Mouse (Mus musculus) urinary bladder, adult 2 months (tissue): ENCODE data around the gene Capn9. TPM values are rescaled to one million over a fixed set of nuclear protein-coding genes. Genes with fewer than 3 reads are reported as not detected.

Source experiments
- DNase-seq: peaks from one replicate; pipeline ENCODE4 v3.0.0; 2022; ENCODE audit warnings: low spot score
- polyA plus RNA-seq: library from polyadenylated mRNA; depleted of rRNA; stranded (reverse); fragments of >200 nt; gene quantifications from 2 replicates; pipeline ENCODE4 v1.2.3, GENCODE M21; 2012; rRNA removed

The Capn9 gene
- polyA plus RNA-seq, 1 experiment, result 0.04 TPM

GRCm38 (mm10) chr8:124641599-124641998 is 65.7 kb downstream of the Capn9 start:
- DNase-seq, result no peak

DNA sequence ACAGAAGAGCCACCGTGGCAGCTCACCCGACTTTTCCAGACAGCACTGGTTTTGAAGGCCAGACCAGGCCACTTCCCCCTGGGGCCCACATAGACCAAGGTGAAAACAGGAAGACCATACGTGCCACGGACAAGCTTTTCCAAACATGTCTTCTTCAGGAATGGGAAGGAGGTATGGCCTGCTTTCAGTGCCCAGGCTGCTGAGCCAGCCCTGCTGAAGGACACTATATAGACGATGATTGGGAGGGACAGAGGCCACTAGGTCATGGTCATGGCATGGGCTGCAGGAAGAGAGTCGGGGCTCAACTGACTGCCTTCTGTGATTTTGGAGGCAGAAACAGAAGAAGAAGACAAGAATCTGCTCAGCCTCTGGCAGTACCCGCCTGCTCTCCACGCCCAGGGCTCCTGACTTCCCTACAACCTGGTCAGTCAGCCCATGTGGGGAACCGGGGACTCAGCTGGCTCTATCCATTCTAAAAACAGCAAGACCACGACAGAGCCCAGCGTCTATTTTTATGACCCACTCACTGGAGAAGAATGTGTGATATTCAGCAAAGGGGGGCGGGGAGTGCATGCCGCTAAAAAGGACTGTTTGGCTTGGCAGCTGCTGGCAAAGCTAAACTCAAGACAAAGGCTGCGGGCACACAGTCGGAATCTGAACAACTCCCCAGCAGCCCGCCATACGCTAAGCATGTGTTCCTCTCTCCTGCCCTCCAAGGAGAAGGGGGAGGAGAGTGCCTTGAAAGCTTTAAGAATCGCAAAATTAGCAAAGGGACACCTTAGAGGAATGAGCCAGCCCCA is 67.8 kb downstream of the Capn9 start:
- DNase-seq, result no peak

GRCm38 (mm10) chr8:124648311-124648710 is 72.4 kb downstream of the Capn9 start:
- DNase-seq, result no peak

DNA sequence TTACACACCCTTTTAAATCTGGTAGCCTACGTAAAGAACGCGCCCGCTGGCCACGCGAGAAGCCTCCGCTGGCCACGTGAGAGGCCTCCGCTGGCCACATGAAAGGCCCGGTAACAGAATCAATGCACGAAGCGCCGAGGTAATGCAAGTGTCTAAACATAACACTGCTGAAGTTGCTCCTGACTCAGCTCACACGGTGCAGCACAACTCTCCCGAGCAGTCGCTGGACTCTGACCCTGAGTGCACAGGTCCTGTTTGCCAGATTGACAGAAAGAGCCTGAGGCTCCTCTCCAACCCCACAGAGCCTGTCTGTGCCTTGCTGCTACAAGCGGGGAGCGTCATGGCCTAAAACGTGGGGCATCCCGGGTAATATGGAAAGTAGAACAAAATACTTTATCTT is 75.9 kb downstream of the Capn9 start:
- no peak for DNase-seq

- no peak for DNase-seq
These were observed 76.6 kb downstream of the Capn9 start for GRCm38 (mm10) chr8:124652546-124652945.

DNA sequence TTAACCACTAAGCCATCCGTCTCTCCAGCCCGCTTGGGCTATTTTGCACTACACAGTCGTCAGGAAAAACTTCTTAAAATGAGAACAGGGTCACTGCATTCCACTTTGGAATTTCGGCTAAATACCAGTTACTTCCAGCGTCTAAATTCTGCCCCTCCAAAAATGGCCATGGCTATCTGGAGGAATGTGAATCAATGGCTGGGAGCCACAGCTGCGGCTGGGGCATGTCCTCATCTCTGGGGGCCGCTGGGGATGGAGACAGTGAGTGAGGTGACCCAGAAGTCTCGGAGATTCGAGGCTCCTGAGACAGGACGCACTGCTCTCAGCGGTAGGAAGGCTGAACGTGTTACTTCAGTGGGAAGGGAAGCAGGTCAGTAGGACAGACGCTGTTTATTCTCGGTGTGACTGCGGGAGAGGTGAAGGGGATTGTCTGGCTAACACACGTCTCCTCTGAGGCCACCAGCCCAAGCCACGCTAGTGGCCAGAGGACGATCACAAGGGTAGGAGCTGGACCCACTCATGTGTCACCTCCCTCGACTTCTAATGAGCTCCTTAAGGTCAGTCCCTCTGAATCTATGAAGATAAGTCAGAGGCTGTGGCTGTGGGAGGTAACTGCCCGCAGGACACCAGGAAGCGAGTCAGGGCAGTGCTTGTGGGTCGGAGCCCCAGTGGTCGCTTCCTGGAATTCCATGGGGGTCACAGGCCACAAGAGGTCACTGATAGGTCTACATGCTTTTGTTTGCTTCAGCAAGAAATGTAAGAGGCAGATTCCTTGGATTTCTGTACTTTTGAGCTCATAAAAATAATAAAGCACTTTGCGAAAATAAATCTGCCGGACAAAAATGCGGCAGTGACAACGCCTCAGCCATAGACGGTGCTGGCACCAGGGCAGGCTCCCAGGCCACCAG is 77.9 kb downstream of the Capn9 start:
- no peak for DNase-seq

DNA sequence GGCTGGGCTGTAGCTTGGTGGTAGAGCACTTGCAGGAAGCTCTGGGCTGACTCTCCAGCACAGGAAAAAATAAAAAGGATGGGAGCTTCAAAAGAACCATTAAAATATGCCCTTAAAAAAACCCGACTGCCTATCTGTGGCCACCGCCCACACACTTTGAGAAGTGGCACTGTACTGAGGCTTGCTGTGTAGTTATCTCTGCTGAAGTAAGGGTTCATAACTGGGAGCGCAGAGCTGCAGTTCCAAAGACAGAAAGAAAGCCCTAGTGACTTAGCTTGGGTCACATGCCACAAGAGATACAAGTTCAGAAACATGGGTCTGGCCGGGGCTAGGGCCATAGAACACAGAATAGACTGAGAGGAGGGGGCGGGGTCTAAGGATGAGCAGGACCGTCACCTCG is 82.0 kb downstream of the Capn9 start:
- no peak for DNase-seq

DNA sequence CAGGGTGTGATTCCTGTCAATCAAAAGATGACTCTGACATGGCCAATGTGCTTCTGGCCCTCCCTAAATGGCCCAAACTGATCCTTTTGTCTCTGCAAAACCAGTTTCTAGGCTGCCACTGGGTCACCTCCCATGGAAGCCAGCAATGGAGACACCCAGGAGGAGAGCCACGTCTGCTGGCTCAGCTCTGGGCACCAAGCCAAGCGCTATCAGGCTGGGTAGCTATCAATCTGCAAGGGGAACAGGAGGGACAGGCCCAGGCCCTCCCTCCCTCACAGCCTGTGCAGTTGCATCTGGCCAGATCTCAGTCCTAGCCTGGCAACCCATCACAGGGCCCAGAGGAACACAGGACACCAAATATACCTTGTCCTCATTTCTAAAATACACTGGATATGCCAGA is 82.5 kb downstream of the Capn9 start:
- peak; percentile 60 for DNase-seq

- no peak for DNase-seq
These were observed 85.9 kb downstream of the Capn9 start for GRCm38 (mm10) chr8:124661781-124662180.

DNA sequence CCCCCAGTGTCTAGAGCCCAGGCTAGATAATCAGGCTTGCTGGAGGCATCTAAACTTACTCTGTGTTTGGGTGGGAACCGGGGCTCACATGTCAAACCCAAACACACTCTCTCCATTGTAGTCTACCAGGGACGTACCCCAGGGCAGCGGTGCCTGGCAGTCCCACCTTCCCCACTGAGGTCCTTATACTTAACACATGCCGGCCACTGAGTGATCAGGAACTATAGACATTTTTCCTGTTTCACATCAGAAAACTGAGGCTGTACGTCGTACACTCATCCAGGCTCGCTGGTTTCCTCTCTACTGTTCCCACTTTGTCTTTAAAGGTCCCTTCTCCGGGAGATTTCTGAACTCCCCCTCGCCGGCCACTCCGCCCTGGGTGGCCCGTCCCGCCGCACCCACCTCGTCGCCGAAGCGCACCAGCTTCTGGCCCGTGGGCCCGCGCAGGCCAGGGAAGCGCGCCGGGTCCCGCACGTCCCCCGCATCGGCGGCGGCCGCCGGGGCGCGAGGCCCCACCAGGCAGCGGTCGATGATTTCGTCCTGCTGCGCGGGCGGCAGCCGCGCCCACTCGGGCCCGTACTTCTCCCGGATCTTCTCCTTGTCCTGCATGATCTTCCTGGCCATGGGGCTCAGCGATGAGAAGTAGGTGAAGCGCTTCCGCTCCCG is 86.7 kb downstream of the Capn9 start:
- no peak for DNase-seq

- DNase-seq, result peak; percentile 78
These were observed 87.4 kb downstream of the Capn9 start, which contains the start of gene 2310022B05Rik for GRCm38 (mm10) chr8:124663112-124663873. 2310022B05Rik (minus strand) TSS chr8:124663369.

DNA sequence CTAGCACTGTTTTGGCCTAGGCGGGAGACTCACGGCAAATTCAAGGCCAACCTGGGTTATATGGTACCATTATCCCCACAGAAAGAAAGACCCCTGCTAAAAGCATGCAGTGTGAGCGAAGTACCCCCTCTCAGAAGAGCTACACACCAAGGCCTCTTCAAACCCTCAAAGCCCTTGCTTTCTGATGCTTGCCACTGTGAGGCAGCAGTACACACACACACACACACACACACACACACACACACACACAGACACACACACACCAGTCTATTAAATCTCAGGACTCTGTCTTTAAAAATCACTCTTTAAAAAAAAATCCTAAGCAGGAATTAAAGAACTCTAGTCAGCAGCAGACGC is 87.9 kb downstream of the Capn9 start:
- no peak for DNase-seq

DNA sequence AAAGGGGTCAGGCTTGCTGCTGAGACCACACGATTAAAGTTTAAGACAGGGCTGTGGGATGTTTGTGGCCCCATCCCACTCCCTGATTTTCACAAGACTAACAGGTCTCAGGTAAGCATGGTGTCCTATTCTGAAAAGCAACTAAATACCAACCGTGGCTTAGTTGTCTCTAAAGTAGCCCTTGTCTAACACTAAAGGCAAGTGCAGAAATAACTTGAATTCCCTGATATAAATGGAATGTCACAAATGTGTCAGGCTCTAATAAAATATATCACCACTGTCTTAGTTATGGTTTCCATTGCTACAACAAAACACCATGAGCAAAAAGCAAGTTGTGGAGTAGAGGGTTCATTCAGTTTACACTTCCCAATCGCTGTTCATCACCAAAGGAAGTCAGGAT is 88.5 kb downstream of the Capn9 start:
- DNase-seq, result no peak

Other genes starting within 250 kb of the Capn9 start
- gene Pgbd5, start 136.5 kb upstream of the Capn9 start, polyA plus RNA-seq, result 10.7 and 11.8 TPM in 2 replicates
- gene Cog2, start 55.3 kb upstream of the Capn9 start, polyA plus RNA-seq, result 25.4 and 25.8 TPM in 2 replicates
- 1.4 and 1.8 TPM in 2 replicates for gene Agt, start 6.4 kb upstream of the Capn9 start, polyA plus RNA-seq
- gene 2310022B05Rik, start 87.3 kb downstream of the Capn9 start, polyA plus RNA-seq, result 42.1 and 45.9 TPM in 2 replicates
- 18.2 and 19.1 TPM in 2 replicates for gene Ttc13, start 145.9 kb downstream of the Capn9 start, polyA plus RNA-seq
- 11.7 and 15.4 TPM in 2 replicates for gene Arv1, start 146.0 kb downstream of the Capn9 start, polyA plus RNA-seq
- 1.1 and 1.5 TPM in 2 replicates for gene Fam89a, start 175.7 kb downstream of the Capn9 start, polyA plus RNA-seq
- gene Trim67, start 217.0 kb downstream of the Capn9 start, polyA plus RNA-seq, result 0.08 and 0.10 TPM in 2 replicates